Mouse (Mus musculus) granulocyte monocyte progenitor cell, adult 5-6 weeks (primary cell): ENCODE results near the gene Ntrk3. TPM values are rescaled to one million over a fixed set of nuclear protein-coding genes. Genes with fewer than 3 reads are reported as not detected.

Experiments used
- ATAC-seq: replicated peaks from 2 replicates; pipeline ENCODE4 v1.8.0; 2016; ENCODE audit warnings: mild to moderate bottlenecking, moderate TSS enrichment, inconsistent platforms; ENCODE audit not compliant: poor library complexity, severe bottlenecking
- total RNA-seq, 2 experiments: library from RNA; stranded (forward) in 1 of 2; stranded (reverse) in 1 of 2; fragments of 200-712, 200-1000 nt in 1 of 2; fragments of >200 nt in 1 of 2; fragmentation: Nextera tagmentation in 1 of 2; gene quantifications; 2 replicates each; pipeline ENCODE4 v1.2.3; 2014 to 2017

Gene Ntrk3
- total RNA-seq, 2 experiments from 2014 or later = not detected

DNA sequence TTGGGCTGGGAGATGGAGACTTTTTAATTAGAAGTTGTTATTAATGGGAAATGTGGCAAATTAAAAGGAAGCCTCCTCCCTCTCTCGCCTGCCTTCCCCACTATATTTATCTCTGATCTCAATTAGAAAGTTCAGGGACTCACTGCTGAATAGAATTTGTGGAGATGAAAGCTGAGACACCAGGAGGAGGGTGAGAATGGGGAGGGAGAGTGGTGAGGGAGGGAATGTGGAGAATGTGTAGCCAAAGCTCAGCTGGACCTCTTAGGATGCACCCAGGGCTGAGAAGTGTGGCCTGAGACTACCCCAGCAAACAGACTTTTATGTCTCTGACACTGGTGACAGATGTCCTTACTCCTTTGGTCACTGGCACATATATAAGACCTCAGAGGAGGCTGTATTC lies 86.3 kb downstream of the Ntrk3 start:
- no peak for ATAC-seq

GRCm38 (mm10) chr7:78643667-78644066 lies 94.1 kb downstream of the Ntrk3 start:
- peak; percentile 52; the same call in 1 of the 2 replicates for ATAC-seq

- ATAC-seq = no peak
Observed at GRCm38 (mm10) chr7:78623686-78624085, 114.1 kb downstream of the Ntrk3 start.

DNA sequence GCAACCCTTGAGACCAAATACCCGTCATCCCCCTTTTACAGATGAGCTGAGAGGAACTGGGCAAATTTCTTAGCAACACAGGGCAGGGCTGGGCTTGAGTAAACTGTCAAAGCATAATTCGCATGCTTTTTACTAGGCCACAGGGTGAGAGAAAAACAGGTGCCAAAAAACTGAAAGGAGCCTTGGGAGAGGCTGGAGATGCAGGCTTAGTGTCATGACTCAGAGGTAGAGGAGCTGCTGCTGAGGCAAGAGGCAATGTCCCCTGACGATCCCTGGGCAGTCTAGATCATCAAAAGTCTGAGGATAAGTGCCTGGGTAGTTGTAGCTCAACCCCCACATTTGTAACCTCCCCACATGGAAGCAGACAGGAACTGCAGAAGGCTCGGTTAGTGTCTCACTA lies 116.7 kb downstream of the Ntrk3 start:
- no peak for ATAC-seq

DNA sequence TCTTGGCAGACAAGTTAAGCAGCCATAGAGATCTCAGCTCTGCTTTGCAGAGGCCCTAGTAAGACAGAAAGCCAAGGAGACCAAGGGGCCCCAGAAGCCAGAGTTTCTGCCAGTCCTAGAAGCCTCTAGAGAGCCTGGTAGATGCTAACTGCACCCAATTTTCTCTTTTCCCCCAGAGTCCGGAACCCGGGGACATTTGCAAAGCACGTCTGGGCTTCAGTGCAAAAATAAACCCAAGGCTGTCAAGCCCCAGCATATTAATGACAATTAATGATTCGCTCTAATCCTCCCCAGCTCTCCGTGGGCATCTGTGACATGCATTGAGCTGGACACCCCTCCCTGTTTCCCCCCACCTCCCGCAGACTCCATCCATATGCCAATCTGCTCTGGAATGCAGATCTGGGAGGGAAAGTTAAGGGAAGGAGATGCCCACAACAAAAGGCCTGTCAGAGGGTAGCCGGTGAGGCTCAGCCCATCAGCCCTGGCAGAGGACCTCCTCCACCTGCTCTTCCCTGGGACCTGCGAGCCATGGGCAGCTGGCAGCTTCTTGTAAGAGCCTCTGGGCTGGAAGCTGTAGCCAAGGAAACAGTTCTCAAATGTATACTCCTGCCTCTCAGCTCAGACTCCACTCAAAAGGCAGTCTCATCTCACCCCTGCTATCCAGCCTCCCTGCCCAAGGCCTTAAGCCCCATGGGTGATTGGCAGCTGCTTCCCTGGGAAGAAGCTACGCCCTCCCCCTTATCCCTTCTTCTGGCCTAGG lies 117.8 kb downstream of the Ntrk3 start:
- ATAC-seq = no peak

DNA sequence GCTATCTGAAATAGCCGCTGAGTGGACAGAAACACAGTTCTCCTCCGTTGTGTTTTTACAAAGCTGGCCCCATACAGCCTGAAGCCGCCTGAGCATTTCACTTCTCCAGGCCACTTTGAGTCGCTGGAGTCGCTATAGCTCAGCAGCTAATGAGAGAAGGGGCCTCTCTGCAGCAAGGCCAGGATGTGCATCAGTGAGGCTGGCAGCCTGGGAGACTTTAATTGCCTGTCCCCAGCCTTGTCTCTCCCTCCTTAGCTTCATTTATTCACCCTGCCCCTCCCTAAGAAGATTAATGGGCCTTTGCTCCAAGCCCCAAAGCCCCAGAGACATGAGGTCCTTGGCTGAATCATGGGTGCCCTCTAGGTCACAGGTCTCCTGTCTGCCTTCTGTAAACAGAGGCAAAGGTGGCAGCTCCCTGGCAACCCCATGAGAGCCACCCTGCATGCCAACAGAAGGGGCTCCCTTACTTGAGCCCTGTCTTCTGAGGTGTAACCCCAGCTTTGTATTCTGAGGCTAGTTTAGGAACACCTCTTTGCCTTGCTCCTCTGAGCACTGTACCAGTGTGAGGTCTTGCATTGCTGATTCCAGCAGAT lies 132.2 kb downstream of the Ntrk3 start:
- no peak for ATAC-seq

DNA sequence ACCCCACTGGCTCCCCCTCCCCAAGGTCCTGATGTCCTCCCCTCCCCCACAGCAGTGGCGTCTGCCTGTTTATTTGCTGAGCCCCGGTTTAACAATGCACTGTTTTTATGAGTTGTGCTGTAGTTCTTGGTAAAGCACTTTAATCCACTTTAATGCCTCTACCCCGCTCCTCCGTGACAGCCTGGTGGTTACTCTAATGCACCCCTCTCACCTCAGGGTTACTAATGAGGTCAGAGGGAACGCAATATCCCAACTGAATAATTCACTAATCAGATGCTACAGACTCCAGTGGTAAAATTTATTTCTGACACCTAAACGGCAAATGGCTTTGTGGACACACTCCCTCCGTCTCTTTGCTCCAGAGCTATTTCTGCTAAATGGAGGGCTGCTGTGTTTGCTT lies 133.9 kb downstream of the Ntrk3 start:
- no peak for ATAC-seq

GRCm38 (mm10) chr7:78601851-78602250 lies 136.0 kb downstream of the Ntrk3 start:
- ATAC-seq = no peak

GRCm38 (mm10) chr7:78600886-78601285 lies 136.9 kb downstream of the Ntrk3 start:
- ATAC-seq = no peak

GRCm38 (mm10) chr7:78599941-78600677 lies 137.7 kb downstream of the Ntrk3 start:
- ATAC-seq = no peak

DNA sequence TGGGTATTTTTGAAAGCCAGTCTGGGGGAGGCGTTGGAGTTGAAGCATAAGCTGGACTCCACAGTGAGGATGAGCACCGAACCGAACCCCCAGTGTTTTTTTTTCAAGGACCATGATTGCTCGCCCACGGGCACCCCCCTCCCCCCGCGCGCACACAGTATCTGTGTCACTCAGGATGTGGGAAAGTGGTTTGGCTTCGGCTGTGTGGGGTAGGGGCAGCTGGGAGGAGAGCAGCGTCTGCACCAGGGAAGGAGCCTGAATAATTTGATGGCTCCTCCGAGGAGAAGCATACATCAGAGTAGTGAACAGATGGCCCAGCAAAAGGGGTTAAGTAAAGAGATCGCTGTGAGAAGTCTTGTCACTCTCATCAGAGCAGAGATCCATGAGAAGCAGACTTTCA lies 139.7 kb downstream of the Ntrk3 start:
- ATAC-seq = no peak

DNA sequence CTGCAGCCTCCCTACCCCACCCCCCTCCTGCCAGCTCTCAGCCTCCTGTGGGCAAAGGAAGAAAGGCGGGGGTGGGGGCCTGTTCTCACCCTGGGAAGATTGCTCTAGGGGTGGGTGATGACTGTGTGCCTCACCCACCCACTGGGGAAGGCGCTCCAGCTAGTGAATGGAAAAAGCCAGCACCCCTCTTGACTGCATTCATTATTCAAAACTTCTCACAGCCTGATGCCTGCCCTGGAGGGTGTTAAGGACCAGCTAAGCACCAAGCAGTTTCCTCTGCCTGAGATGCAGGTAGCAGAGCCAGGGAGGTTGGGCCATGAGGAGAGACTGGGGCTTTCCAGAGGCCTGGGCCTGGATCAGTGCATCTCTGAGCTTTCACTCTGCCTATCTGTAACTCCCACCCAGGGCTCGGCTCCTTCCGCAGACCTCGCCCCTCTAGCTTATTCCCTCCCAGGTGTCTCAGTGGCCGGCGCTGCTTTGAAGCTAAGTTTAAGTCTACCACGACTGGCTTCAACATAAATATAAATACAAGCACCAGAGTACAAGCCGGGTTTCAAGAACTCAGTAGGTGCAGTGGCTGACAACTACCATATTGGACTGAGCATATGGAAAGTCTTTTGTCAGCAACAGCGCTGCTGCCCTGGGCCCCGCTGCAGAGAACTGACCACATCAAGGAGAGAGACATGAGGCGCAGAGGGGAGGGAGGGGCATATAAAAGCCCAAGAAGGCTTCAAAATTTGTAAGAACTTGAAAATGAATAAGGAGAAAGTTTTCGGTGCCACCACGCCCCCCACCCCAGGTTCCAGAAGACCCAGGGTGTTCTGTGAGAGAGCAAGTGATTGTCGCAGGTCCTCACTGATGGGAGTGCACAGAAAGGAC lies 140.3 kb downstream of the Ntrk3 start:
- no peak for ATAC-seq

DNA sequence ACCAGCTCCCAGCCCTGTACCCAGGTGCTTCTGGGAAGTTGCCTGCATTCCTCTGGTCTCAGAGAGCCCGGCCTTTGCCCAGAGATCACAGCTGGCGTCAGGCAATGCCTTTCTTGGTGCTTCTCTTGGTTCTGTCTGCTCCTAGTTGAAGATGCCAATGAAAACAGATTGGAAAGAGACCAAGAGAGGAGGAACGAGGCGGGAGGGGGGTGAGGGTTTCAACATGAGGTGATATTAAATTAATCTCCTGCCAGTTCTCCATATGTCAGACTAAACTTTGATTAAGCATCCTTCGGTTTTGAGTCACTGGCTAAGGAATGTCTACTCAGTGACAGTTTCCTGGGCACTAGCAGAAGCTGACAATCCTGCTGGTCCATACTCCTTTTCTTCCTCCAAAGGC lies 141.3 kb downstream of the Ntrk3 start:
- ATAC-seq = no peak

DNA sequence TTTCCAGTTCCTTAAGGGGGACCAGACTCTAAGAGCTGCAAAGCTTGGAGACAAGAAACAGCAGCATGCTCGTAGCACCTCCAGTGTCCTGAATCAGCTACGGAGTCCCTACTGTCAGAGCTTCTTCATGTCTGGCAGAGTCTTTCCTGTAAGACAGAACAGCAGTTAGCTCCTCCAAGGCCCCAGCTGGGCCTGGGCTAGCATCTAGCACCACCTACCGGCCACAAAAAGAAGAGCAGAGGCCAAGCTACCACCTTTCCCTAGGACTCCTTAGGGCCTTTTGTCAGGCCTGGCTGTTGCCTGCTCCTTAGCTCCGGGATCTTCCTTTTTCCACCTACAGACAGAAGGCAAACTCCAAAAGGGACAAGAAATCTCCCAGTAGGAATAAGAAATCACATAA lies 141.9 kb downstream of the Ntrk3 start:
- ATAC-seq = peak; percentile 87

DNA sequence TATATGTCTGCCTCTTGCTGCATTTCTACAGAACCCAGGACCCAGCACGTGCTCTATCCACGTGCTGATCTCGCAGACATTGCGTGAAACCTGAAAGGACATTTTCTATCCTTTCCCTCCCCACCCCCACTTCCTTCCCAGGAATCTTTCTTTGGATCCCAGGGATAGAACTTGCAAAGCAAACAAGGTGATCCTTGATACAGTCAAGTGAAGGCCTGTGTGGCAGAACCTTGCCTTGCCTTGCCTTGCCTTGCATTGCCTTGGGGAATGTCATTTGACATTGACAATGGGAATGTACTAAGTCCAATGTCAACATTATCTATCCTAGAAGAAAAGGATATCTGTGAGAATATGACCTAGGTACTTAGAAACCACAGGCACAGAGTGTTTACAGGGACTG lies 144.9 kb downstream of the Ntrk3 start:
- ATAC-seq = no peak

DNA sequence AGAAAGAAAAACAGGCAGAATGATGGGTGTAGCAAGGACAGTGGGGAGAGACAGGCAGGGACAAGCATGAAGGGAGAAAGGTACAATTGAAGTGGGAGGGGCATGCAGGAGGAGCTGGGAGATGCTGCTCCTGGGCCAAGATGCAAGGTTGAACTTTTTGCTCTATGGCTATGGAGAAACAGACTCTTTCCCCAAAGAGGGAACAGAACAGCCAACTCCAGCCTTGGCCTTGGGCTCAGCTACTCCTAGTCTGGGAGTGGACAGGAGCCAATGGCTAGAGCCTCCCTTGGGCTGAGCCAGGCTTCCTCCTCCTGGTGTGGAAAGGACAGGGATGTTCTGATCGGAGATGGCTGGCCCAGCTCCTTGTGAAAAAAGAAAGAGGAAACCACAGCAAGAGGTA lies 145.6 kb downstream of the Ntrk3 start:
- no peak for ATAC-seq

DNA sequence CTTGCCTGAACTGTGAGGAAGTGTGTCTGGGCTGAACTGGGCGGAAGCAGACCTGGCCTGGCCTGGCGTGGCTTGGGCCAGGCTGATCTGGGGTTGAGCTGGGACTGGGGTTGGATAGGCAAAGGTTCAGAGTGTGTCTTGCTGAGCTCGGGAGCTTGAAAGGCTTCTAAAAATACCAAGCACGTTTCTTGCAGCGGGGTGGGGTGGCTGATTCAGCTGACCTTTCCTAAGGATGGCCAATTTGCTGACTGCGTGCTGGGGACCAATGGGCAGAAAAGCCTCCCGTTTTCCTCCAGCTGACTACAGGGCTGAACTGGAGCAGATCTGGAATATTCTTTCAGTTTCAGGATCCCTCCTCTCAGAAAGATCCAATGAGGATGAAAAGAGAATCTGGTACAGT lies 148.0 kb downstream of the Ntrk3 start:
- ATAC-seq = no peak

- ATAC-seq = no peak
Observed at GRCm38 (mm10) chr7:78586800-78587199, 151.0 kb downstream of the Ntrk3 start.

DNA sequence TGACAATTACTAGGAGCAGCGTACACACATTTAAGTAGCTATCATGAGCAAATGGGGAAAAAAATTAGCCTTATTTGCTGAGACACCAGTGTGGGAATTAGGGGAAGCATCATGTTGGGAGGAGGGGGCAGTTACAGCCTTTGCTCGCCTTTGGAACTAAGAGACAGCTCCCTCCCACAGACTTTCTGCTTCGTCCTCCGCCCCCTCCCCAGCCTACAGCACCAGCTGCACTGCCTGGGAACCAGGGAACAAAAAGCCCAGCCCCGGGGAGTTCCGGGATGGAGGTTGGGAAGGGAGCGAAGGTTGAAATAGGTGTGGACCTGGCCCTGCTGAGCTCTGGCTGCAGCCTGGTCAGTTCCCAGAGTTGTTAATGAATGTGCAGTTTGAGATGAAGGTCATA lies 151.9 kb downstream of the Ntrk3 start:
- no peak for ATAC-seq

DNA sequence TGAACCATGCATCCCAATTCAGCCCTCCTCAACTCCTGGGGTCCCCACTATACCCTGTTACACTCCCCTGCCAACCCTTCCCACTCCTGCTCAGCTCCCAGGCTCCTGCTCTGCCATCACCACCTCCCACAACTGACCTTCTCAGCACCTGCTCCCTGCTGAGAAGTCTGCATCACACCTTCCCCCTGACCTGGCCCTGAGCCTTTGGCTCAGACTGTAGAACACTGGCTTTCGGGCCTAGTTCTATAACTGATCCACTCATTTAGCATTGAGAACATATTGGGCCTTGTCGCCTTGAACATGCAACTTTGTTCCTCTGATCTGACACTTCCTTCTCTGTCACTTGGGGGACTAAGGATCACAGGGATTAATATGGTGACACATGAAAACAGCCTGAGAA lies 152.9 kb downstream of the Ntrk3 start:
- ATAC-seq = no peak

GRCm38 (mm10) chr7:78584499-78584898 lies 153.3 kb downstream of the Ntrk3 start:
- ATAC-seq = no peak
